ENCODE assay signal across 16 mouse cellular contexts in genomic region chr4:70810311-70810955, GRCm38 (mm10).
DNase-seq lines count a peak whose midpoint lies in the region; ATAC-seq lines count a peak whose summit lies in the region.
"Had no signal": no experiment of that assay in that cellular context is flagged by ENCODE, and none has a peak within 500 bp of the region (broad histone marks: within the 10 kb centered on the region; RNA-seq: fewer than 3 reads in every experiment).

No protein-coding gene starts in this region.

- peak; percentile 82 for ATAC-seq in forebrain, embryonic 15.5 days (replicated peaks)
- ATAC-seq in neural tube, embryonic 14.5 days (ENCODE audit: low read depth): peak; percentile 54; the same call in 1 of the 2 replicates
- ATAC-seq in erythroid progenitor cell, adult 5-6 weeks (replicated peaks; ENCODE audit: low FRiP score, poor library complexity, severe bottlenecking): no peak

- no peaks in the 10 kb centered on the region for H3K9me3 ChIP-seq in forebrain, embryonic 15.5 days
- H3K9me3 ChIP-seq in neural tube, embryonic 14.5 days (ENCODE audit: control insufficient read depth, low read length): no peaks in the 10 kb centered on the region
- H3K9me3 ChIP-seq: embryonic facial prominence, embryonic 12.5 days; lung, embryonic 15.5 days; stomach, embryonic 15.5 days had no signal

- H3K4me2 ChIP-seq in forebrain, embryonic 15.5 days (replicated peaks): no peak overlapping the region
- no peak overlapping the region for H3K4me2 ChIP-seq in neural tube, embryonic 14.5 days (ENCODE audit: low read depth, low read length)
- H3K4me2 ChIP-seq: embryonic facial prominence, embryonic 12.5 days; lung, embryonic 15.5 days; stomach, embryonic 15.5 days had no signal

- H3K4me3 ChIP-seq in forebrain, embryonic 15.5 days: no peak overlapping the region
- H3K4me3 ChIP-seq in neural tube, embryonic 14.5 days (ENCODE audit: low read depth, low read length): no peak overlapping the region
- H3K4me3 ChIP-seq: embryonic facial prominence, embryonic 12.5 days; lung, embryonic 15.5 days; megakaryocyte, embryonic 14.5 days; stomach, embryonic 15.5 days had no signal

- H3K36me3 ChIP-seq in forebrain, embryonic 15.5 days: no peaks in the 10 kb centered on the region
- H3K36me3 ChIP-seq in neural tube, embryonic 14.5 days (ENCODE audit: control insufficient read depth, insufficient read depth, low read length): no peaks in the 10 kb centered on the region
- H3K36me3 ChIP-seq: embryonic facial prominence, embryonic 12.5 days; lung, embryonic 15.5 days; stomach, embryonic 15.5 days had no signal

- H3K27ac ChIP-seq in forebrain, embryonic 15.5 days (replicated peaks): no peak overlapping the region
- H3K27ac ChIP-seq in neural tube, embryonic 14.5 days (ENCODE audit: low read depth, low read length): no peak overlapping the region
- H3K27ac ChIP-seq: embryonic facial prominence, embryonic 12.5 days; lung, embryonic 15.5 days; stomach, embryonic 15.5 days had no signal

- H3K9ac ChIP-seq in forebrain, embryonic 15.5 days (replicated peaks): no peak overlapping the region
- H3K9ac ChIP-seq in neural tube, embryonic 14.5 days (replicated peaks; ENCODE audit: low read depth, low read length): no peak overlapping the region
- H3K9ac ChIP-seq: embryonic facial prominence, embryonic 12.5 days; lung, embryonic 15.5 days; stomach, embryonic 15.5 days had no signal

- peaks cover 12% of the 10 kb centered on the region for H3K4me1 ChIP-seq in forebrain, embryonic 15.5 days
- no peaks in the 10 kb centered on the region for H3K4me1 ChIP-seq in neural tube, embryonic 14.5 days (ENCODE audit: control insufficient read depth, insufficient read depth, low read length)
- H3K4me1 ChIP-seq: embryonic facial prominence, embryonic 12.5 days; lung, embryonic 15.5 days; megakaryocyte, embryonic 14.5 days; stomach, embryonic 15.5 days had no signal

- peaks cover 6% of the 10 kb centered on the region for H3K27me3 ChIP-seq in forebrain, embryonic 15.5 days
- no peaks in the 10 kb centered on the region for H3K27me3 ChIP-seq in neural tube, embryonic 14.5 days (ENCODE audit: control insufficient read depth, insufficient read depth, low read length)
- H3K27me3 ChIP-seq: embryonic facial prominence, embryonic 12.5 days; lung, embryonic 15.5 days; megakaryocyte, embryonic 14.5 days; stomach, embryonic 15.5 days had no signal

- peak; percentile 2 for DNase-seq in adrenal gland, postnatal 25 days
- DNase-seq in adrenal gland, postnatal 4 days (ENCODE audit: low spot score in 2 of 2): no peak
- DNase-seq in retina, postnatal 1 day: peak; percentile 7
- DNase-seq in retina, embryonic 14.5 days (ENCODE audit: low spot score): no peak
- DNase-seq in ovary, postnatal 36 days (ENCODE audit: low spot score): no peak
- DNase-seq: adrenal gland, adult 2 months; kidney, adult 11 months; kidney, postnatal 36 days; liver had no signal

Comparison
In these comparisons a context has a peak if more than half of its experiments do, and no peak if none do; other contexts are left out.
1. DNase-seq: peak in adrenal gland, postnatal 25 days (single experiment) and retina, postnatal 1 day (single experiment); none in adrenal gland, postnatal 4 days (0 of 2), retina, embryonic 14.5 days (single experiment) and ovary, postnatal 36 days (single experiment).